Mouse (Mus musculus) ES-E14 (cell line): ENCODE data around the gene Arntl.

Experiments
- CHD2 ChIP-seq: IDR thresholded peaks from 2 replicates; pipeline ENCODE4 v1.6.1; 2014; ENCODE audit warnings: mild to moderate bottlenecking, low read depth, low read length, inconsistent platforms
- HCFC1 ChIP-seq: IDR thresholded peaks from 2 replicates; pipeline ENCODE4 v1.6.1; 2012; ENCODE audit warnings: low read length, inconsistent platforms, borderline replicate concordance; ENCODE audit not compliant: insufficient read depth
- ZC3H11A ChIP-seq: IDR thresholded peaks from 2 replicates; pipeline ENCODE4 v1.6.1; 2012; ENCODE audit warnings: low read depth, mild to moderate bottlenecking, inconsistent platforms, low read length, borderline replicate concordance
- ZNF384 ChIP-seq: IDR thresholded peaks from 2 replicates; pipeline ENCODE4 v1.6.1; 2012; ENCODE audit warnings: low read depth, low read length, inconsistent platforms

DNA sequence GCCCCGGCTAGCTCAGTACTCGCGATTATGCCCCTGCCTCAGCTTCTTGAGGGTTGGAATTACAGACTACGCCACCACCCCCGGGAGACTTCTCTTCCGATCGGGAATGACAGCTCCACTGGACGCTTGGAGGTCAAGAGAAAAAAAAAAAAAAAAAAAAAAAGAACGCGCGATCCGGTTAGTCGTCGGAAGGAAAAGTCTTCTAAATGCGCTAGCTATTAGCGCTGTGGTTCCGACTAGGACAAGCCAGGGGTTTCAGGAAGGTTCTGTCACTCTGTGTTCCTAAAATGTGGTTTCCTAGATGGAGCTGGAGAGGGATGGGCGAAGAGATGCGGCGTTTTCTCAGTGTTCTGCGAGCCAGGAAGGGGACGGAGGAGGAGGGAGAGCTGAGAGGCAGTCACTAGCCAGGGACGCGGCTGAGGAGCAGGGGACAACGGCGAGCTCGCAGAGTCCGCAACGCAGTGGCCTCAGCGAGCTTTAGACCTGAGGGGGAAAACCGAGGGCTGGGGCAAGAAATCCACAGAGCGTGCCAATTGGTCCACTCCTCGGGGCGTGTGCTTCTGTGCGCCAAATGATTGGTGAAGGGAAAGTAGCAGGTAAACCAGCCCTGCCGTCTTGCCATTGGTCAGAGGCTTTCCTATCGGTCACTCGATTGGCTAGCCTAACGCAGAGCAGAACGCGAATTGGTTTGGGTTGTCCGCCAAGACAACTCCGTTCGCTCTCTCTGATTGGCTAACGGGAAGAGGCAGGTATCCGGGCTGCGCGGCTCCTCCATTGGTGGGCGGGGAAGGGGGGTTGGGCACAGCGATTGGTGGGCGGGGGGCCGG is at the start of gene Arntl:
- TF ChIP-seq ZC3H11A (peak; percentile 93), HCFC1 (0 out of 2 replicates have a peak, but pooled peaks have one; percentile 26), ZNF384 (peak; percentile 89), CHD2 (peak; percentile 99)
